Mouse (Mus musculus) heart, adult 2 months (tissue): ENCODE results near the gene Tepp.

ENCODE experiments used
- CTCF ChIP-seq: fragments of 200-600 bp; IDR thresholded peaks from 2 replicates; pipeline ENCODE4 v1.8.1; 2022; ENCODE audit warnings: antibody characterized with exemption, mild to moderate bottlenecking, moderate library complexity
- EP300 ChIP-seq: fragments of 200-500 bp; IDR thresholded peaks from 2 replicates; pipeline ENCODE4 v1.6.1; 2011; ENCODE audit warnings: low read depth, low read length, control low read depth; ENCODE audit not compliant: insufficient read depth
- POLR2A ChIP-seq: fragments of 200-500 bp; IDR thresholded peaks from 2 replicates; pipeline ENCODE4 v1.6.1; 2011; ENCODE audit warnings: mild to moderate bottlenecking, low read depth, low read length, control low read depth; ENCODE audit not compliant: insufficient read depth

GRCm38 (mm10) chr8:95358550-95359411 is 48.4 kb downstream of the Tepp start:
- TF ChIP-seq CTCF (no peak), POLR2A (no peak), EP300 (no peak)
